Mouse (Mus musculus): ENCODE data around the gene Gm28539.
A peak's percentile ranks its signal among the peaks of the same experiment; 100 is the strongest.
"Not testable (repeated sequence)": the region's sequence is repeated elsewhere in the genome, so short reads cannot be mapped to it uniquely, and the experiment has no call there.

Gm28539 gene

GRCm38 (mm10) chr16:18849521-18850190, 13.3 kb downstream of the Gm28539 start:
- not testable (repeated sequence) for DNase-seq (ENCODE audit: low read depth, low spot score)

GRCm38 (mm10) chr16:18858551-18858950, 22.2 kb downstream of the Gm28539 start:
- DNase-seq (ENCODE audit: low read depth, low spot score) = peak; percentile 22

GRCm38 (mm10) chr16:18860186-18860585, 23.8 kb downstream of the Gm28539 start:
- DNase-seq (ENCODE audit: low read depth, low spot score) = no peak

- not testable (repeated sequence) for DNase-seq (ENCODE audit: low read depth, low spot score)
These were observed 34.1 kb downstream of the Gm28539 start for GRCm38 (mm10) chr16:18870495-18870894.

GRCm38 (mm10) chr16:18876091-18876441, 39.7 kb downstream of the Gm28539 start:
- no peak for DNase-seq (ENCODE audit: low read depth, low spot score)

GRCm38 (mm10) chr16:18876442-18877308, 40.3 kb downstream of the Gm28539 start, which contains the start of the genes Mrpl40 and Hira:
Gene Mrpl40, minus strand, starts transcription at chr16:18876862.
Gene Hira, plus strand, starts transcription at chr16:18877037.
- DNase-seq (ENCODE audit: low read depth, low spot score) = peak; percentile 78

GRCm38 (mm10) chr16:18877386-18878090, 41.2 kb downstream of the Gm28539 start:
- DNase-seq (ENCODE audit: low read depth, low spot score) = peak; percentile 36

- DNase-seq (ENCODE audit: low read depth, low spot score) = peak; percentile 20
These were observed 41.8 kb downstream of the Gm28539 start for GRCm38 (mm10) chr16:18878091-18878720.

- no peak for DNase-seq (ENCODE audit: low read depth, low spot score)
These were observed 47.7 kb downstream of the Gm28539 start for GRCm38 (mm10) chr16:18884044-18884443.

GRCm38 (mm10) chr16:18893840-18894372, 57.5 kb downstream of the Gm28539 start:
- DNase-seq (ENCODE audit: low read depth, low spot score) = no peak

GRCm38 (mm10) chr16:18895249-18895648, 58.9 kb downstream of the Gm28539 start:
- no peak for DNase-seq (ENCODE audit: low read depth, low spot score)

- no peak for DNase-seq (ENCODE audit: low read depth, low spot score)
These were observed 60.0 kb downstream of the Gm28539 start for GRCm38 (mm10) chr16:18896429-18896828.

- no peak for DNase-seq (ENCODE audit: low read depth, low spot score)
These were observed 69.3 kb downstream of the Gm28539 start for GRCm38 (mm10) chr16:18905648-18906047.

- no peak for DNase-seq (ENCODE audit: low read depth, low spot score)
These were observed 79.7 kb downstream of the Gm28539 start for GRCm38 (mm10) chr16:18916064-18916463.

- no peak for DNase-seq (ENCODE audit: low read depth, low spot score)
These were observed 85.4 kb downstream of the Gm28539 start for GRCm38 (mm10) chr16:18921771-18922170.

- no peak for DNase-seq (ENCODE audit: low read depth, low spot score)
These were observed 91.6 kb downstream of the Gm28539 start for GRCm38 (mm10) chr16:18927963-18928362.

GRCm38 (mm10) chr16:18938321-18939082, 102.1 kb downstream of the Gm28539 start:
- DNase-seq (ENCODE audit: low read depth, low spot score) = no peak

- DNase-seq (ENCODE audit: low read depth, low spot score) = no peak
These were observed 107.5 kb downstream of the Gm28539 start for GRCm38 (mm10) chr16:18943906-18944305.

- DNase-seq (ENCODE audit: low read depth, low spot score) = no peak
These were observed 112.6 kb downstream of the Gm28539 start for GRCm38 (mm10) chr16:18948941-18949340.

GRCm38 (mm10) chr16:18950351-18950750, 114.0 kb downstream of the Gm28539 start:
- DNase-seq (ENCODE audit: low read depth, low spot score) = no peak

GRCm38 (mm10) chr16:18952813-18953212, 116.4 kb downstream of the Gm28539 start:
- DNase-seq (ENCODE audit: low read depth, low spot score) = no peak

Data from brain, embryonic 18.5 days (tissue).